Mouse (Mus musculus) liver, adult 2 months (tissue): ENCODE data around the gene Pkp2. TPM values are rescaled to one million over a fixed set of nuclear protein-coding genes. Genes with fewer than 3 reads are reported as not detected.

Experiments
- DNase-seq: peaks from one replicate; pipeline ENCODE4 v3.0.0-alpha.2; 2011; ENCODE audit warnings: low read depth, low spot score; ENCODE audit errors: extremely low read depth
- H3K27ac ChIP-seq: fragments of 200-500 bp; replicated peaks from 2 replicates; pipeline ENCODE4 v1.5.1; 2012; ENCODE audit warnings: low read depth, mild to moderate bottlenecking, control low read depth, inconsistent platforms, low read length; ENCODE audit not compliant: insufficient read depth
- H3K27me3 ChIP-seq: fragments of 200-500 bp; 2 replicates; pipeline ENCODE4 v1.6.1; 2012; ENCODE audit warnings: mild to moderate bottlenecking, moderate library complexity, low read length, inconsistent platforms; ENCODE audit not compliant: control insufficient read depth, insufficient read depth
- H3K36me3 ChIP-seq: fragments of 200-500 bp; 2 replicates; pipeline ENCODE4 v1.6.1; 2012; ENCODE audit warnings: low read length, inconsistent platforms; ENCODE audit not compliant: control insufficient read depth, insufficient read depth
- H3K4me1 ChIP-seq: fragments of 200-500 bp; 2 replicates; pipeline ENCODE4 v1.6.1; 2011; ENCODE audit warnings: low read length; ENCODE audit not compliant: control insufficient read depth, insufficient read depth
- H3K4me3 ChIP-seq: fragments of 200-500 bp; 2 replicates; pipeline ENCODE4 v1.5.1; 2011; ENCODE audit warnings: low read depth, mild to moderate bottlenecking, control low read depth, low read length, moderate library complexity; ENCODE audit not compliant: insufficient read depth
- H3K79me2 ChIP-seq: fragments of 200-500 bp; 2 replicates; pipeline ENCODE4 v1.6.1; 2012; ENCODE audit warnings: inconsistent platforms, mild to moderate bottlenecking, low read length, moderate library complexity; ENCODE audit not compliant: control insufficient read depth, insufficient read depth
- H3K9ac ChIP-seq: fragments of 200-500 bp; 2 replicates; pipeline ENCODE4 v1.6.1; 2012; ENCODE audit warnings: low read depth, mild to moderate bottlenecking, control low read depth, inconsistent platforms, low read length
- CTCF ChIP-seq: fragments of 200-500 bp; IDR thresholded peaks from 2 replicates; pipeline ENCODE4 v1.5.1; 2011; ENCODE audit warnings: low read depth, low read length, control low read depth
- POLR2A ChIP-seq: fragments of 200-500 bp; IDR thresholded peaks from 2 replicates; pipeline ENCODE4 v1.6.1; 2011; ENCODE audit warnings: low read length, control low read depth; ENCODE audit not compliant: insufficient read depth; ENCODE audit errors: extremely low read depth
- WGBS: fragments of 180-500 bp; shearing (Covaris S2); methylation state at CpG from one replicate; pipeline ENCODE4 v1.1.7; 2018; 5-methylcytosine and 5-hydroxymethylcytosine counted together
- polyA plus RNA-seq: library from polyadenylated mRNA; depleted of rRNA; stranded (reverse); fragments of >200 nt; gene quantifications from 2 replicates; pipeline ENCODE4 v1.2.3, GENCODE M21; 2012
- total RNA-seq: library from RNA; depleted of rRNA; stranded (reverse); fragments of >200 nt; gene quantifications from 2 replicates; pipeline ENCODE4 v1.2.3, GENCODE M21; 2014

Pkp2 gene
- total and polyA plus RNA-seq, 2 experiments: 19.8 to 26.0 TPM

DNA sequence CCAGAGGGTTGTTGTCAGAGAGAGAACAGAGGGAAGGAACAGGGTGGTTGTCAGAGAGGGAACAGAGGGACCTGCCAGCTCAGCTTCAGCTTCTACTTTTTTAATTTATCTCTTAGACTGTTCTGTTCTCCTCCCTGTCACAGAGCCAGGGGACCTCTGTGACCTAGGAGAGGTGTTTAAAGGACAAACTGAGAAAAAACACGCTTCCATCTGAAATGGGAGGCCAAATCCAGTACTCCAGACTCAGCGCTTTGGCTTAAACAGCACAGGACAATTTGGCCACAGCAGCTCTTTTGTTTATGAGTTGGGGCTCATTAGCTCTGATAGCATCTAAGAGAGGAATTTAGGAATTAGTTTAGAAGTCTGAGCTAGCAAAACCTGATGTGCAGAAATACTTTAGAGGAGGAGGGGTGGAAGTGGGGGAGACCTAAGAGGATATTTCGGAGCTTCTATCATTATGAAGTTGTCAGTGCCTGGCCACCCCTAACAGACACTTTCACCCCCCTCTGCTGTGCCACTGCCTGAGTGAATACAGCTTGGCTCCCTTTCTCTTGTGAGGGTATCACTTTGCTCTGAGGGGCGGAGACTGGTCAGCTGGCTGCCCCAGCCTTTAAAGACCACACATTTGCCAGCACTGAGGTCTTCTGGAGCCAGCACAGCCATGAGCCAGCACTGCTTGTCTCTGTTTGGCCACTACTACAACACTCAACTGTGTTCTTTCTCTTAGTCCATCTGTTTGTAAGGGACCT, 40.4 kb downstream of the Pkp2 start:
- H3K9ac ChIP-seq: no peak overlapping the region
- peaks cover 22% of the 10 kb centered on the region for H3K36me3 ChIP-seq
- no peaks in the 10 kb centered on the region for H3K79me2 ChIP-seq
- H3K4me3 ChIP-seq: no peak overlapping the region
- no peaks in the 10 kb centered on the region for H3K27me3 ChIP-seq
- TF ChIP-seq CTCF (no peak), POLR2A (no peak)
- no peaks in the 10 kb centered on the region for H3K4me1 ChIP-seq
- H3K27ac ChIP-seq: no peak overlapping the region
- peak; percentile 10 for DNase-seq
- WGBS: 66% methylated on average over 4 of the region's 4 CpGs

DNA sequence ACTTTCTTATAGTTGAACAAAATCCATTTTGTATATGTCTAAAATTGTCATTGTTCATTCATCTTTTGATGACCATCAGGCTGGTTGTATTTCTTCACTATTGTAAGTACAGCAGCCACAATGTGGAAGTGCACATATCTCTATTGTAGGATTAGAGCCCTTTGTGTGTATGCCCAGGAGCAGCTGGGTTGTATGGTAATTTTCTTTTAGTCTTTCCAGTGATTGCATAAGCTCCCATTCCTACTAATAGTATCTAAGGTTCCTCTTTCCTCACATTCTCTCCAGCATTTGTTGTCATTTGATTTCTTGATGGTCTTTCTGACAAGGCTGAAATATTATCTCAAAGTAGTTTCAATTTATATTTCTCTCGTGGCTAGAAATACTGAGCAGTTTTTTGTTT, 42.1 kb downstream of the Pkp2 start:
- H3K4me1 ChIP-seq: no peaks in the 10 kb centered on the region
- H3K36me3 ChIP-seq: peaks cover 20% of the 10 kb centered on the region
- no peaks in the 10 kb centered on the region for H3K27me3 ChIP-seq
- no peak overlapping the region for H3K27ac ChIP-seq
- H3K9ac ChIP-seq: no peak overlapping the region
- no peak for DNase-seq
- no peaks in the 10 kb centered on the region for H3K79me2 ChIP-seq
- 70% methylated on average over 1 of the region's 1 CpGs for WGBS
- H3K4me3 ChIP-seq: no peak overlapping the region
- TF ChIP-seq CTCF: no peak
- TF ChIP-seq POLR2A: no peak

DNA sequence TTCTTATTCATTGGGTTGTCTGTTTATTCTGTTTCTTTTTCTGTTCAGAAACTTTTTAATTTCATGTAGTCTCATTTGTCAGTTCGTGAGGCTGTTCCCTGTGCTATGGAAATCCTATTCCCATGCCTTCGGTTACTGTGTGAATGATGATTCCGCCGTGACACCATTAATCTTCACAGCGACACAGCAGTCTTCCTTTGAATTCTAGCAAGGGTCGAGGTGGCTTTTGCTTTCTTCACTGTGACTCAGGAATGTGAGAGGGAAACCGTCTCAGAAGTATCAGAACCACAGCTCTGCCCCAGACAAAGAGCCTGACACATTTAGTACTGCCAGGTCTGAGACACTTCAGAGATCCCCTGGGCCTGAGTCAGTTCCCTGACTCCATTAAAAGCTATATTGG, 42.8 kb downstream of the Pkp2 start:
- 89% methylated on average over 7 of the region's 7 CpGs for WGBS
- Histone ChIP-seq H3K27ac (no peak overlapping the region), H3K27me3 (no peaks in the 10 kb centered on the region), H3K4me1 (no peaks in the 10 kb centered on the region), H3K4me3 (no peak overlapping the region), H3K36me3 (peaks cover 16% of the 10 kb centered on the region), H3K9ac (no peak overlapping the region), H3K79me2 (no peaks in the 10 kb centered on the region; the same call in 1 of the 2 replicates)
- TF ChIP-seq POLR2A (no peak), CTCF (no peak)
- no peak for DNase-seq

GRCm38 (mm10) chr16:16256672-16257071, 43.6 kb downstream of the Pkp2 start:
- Histone ChIP-seq H3K36me3 (peaks cover 22% of the 10 kb centered on the region), H3K4me1 (no peaks in the 10 kb centered on the region), H3K27me3 (no peaks in the 10 kb centered on the region), H3K79me2 (no peaks in the 10 kb centered on the region; the same call in 1 of the 2 replicates), H3K9ac (no peak overlapping the region), H3K4me3 (no peak overlapping the region), H3K27ac (no peak overlapping the region)
- no peak for TF ChIP-seq CTCF
- no peak for TF ChIP-seq POLR2A
- WGBS: 83% methylated on average over 1 of the region's 1 CpGs
- DNase-seq: no peak

GRCm38 (mm10) chr16:16260882-16261281, 47.8 kb downstream of the Pkp2 start:
- no peak overlapping the region for H3K27ac ChIP-seq
- H3K9ac ChIP-seq: no peak overlapping the region
- no peaks in the 10 kb centered on the region for H3K27me3 ChIP-seq
- H3K4me1 ChIP-seq: no peaks in the 10 kb centered on the region
- no peak overlapping the region for H3K4me3 ChIP-seq
- H3K79me2 ChIP-seq: no peaks in the 10 kb centered on the region; the same call in 1 of the 2 replicates
- no peak for DNase-seq
- TF ChIP-seq CTCF (no peak), POLR2A (no peak)
- WGBS: 88% methylated on average over 5 of the region's 5 CpGs
- peaks cover 48% of the 10 kb centered on the region for H3K36me3 ChIP-seq

DNA sequence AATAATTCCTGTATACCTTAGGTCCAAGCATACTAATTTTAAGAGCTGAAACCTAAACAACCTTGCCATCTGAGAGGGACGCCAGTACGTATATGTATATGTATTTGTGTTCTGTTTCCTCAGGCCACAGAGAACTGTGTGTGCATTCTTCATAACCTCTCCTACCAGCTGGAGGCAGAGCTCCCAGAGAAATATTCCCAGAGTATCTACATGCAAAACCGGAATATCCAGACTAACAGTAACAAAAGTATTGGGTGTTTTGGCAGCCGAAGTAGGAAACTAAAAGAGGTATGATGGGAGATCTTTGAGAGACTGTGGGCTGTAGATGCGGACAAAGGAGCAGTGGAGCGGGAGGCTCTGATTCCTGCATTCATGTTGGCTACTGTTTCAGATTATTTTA, 48.4 kb downstream of the Pkp2 start:
- WGBS: 92% methylated on average over 6 of the region's 6 CpGs
- H3K36me3 ChIP-seq: peaks cover 51% of the 10 kb centered on the region
- no peaks in the 10 kb centered on the region for H3K4me1 ChIP-seq
- H3K4me3 ChIP-seq: no peak overlapping the region
- TF ChIP-seq CTCF (no peak), POLR2A (no peak)
- no peak for DNase-seq
- no peak overlapping the region for H3K9ac ChIP-seq
- H3K79me2 ChIP-seq: no peaks in the 10 kb centered on the region; the same call in 1 of the 2 replicates
- H3K27me3 ChIP-seq: no peaks in the 10 kb centered on the region
- H3K27ac ChIP-seq: no peak overlapping the region
